Mouse (Mus musculus) liver, embryonic 14.5 days (tissue): ENCODE results near the gene Celsr1. TPM values are rescaled to one million over a fixed set of nuclear protein-coding genes. Genes with fewer than 3 reads are reported as not detected.

ENCODE experiments used
- ATAC-seq: fragments of 200-750 bp; cut with Nextera tagmentation; 2 replicates; pipeline ENCODE4 v1.8.0; 2017; ENCODE audit warnings: moderate number of reproducible peaks, mild to moderate bottlenecking, moderate library complexity; ENCODE audit not compliant: insufficient read depth
- DNase-seq, 3 experiments: peaks; one replicate each; pipeline ENCODE4 v3.0.0-alpha.2; 2012 to 2013; ENCODE audit warnings: low read depth in 3 of 3, low spot score in 3 of 3
- H3K27ac ChIP-seq: fragments of 300-500 bp; sonication (generic); 2 replicates; pipeline ENCODE4 v1.5.1; 2014; ENCODE audit warnings: moderate library complexity, mild to moderate bottlenecking, control low read depth, inconsistent platforms
- H3K27me3 ChIP-seq: fragments of 300-500 bp; sonication (generic); 2 replicates; pipeline ENCODE4 v1.6.1; 2014; ENCODE audit warnings: mild to moderate bottlenecking, low read length, moderate library complexity; ENCODE audit not compliant: control insufficient read depth, insufficient read depth
- H3K36me3 ChIP-seq: fragments of 300-500 bp; sonication (generic); replicated peaks from 2 replicates; pipeline ENCODE4 v1.6.1; 2014; ENCODE audit warnings: low read depth; ENCODE audit not compliant: control insufficient read depth, insufficient read depth
- H3K4me1 ChIP-seq, 2 experiments: fragments of 200-500 bp in 1 of 2; fragments of 300-500 bp in 1 of 2; sonication (generic) in 1 of 2; replicated peaks; 2 replicates each; pipeline ENCODE4 v1.6.1; 2012 to 2014; ENCODE audit warnings: antibody characterized with exemption in 1 of 2, inconsistent platforms in 1 of 2, low read length in 1 of 2; ENCODE audit not compliant: control insufficient read depth in 2 of 2, insufficient read depth in 2 of 2
- H3K4me2 ChIP-seq: fragments of 300-500 bp; sonication (generic); 2 replicates; pipeline ENCODE4 v1.6.1; 2014; ENCODE audit warnings: low read depth, mild to moderate bottlenecking, control low read depth, moderate library complexity
- H3K4me3 ChIP-seq, 2 experiments: fragments of 200-500 bp in 1 of 2; fragments of 300-500 bp in 1 of 2; sonication (generic) in 1 of 2; 2 replicates each; pipeline ENCODE4 v1.5.1; 2012 to 2014; ENCODE audit warnings: low read depth in 2 of 2, low read length in 2 of 2, mild to moderate bottlenecking in 2 of 2, control low read depth in 1 of 2, inconsistent platforms in 1 of 2, moderate library complexity in 1 of 2; ENCODE audit not compliant: insufficient read depth in 1 of 2
- H3K9ac ChIP-seq: fragments of 300-500 bp; sonication (generic); replicated peaks from 2 replicates; pipeline ENCODE4 v1.6.1; 2014; ENCODE audit warnings: mild to moderate bottlenecking, control low read depth, moderate library complexity
- H3K9me3 ChIP-seq: fragments of 300-500 bp; sonication (generic); 2 replicates; pipeline ENCODE4 v1.6.1; 2016; ENCODE audit warnings: low read length, mixed read lengths; ENCODE audit not compliant: control insufficient read depth
- CTCF ChIP-seq: IDR thresholded peaks from 2 replicates; pipeline ENCODE4 v1.5.1; 2016; ENCODE audit warnings: antibody characterized with exemption, low read depth, control low read depth
- EP300 ChIP-seq: IDR thresholded peaks from 2 replicates; pipeline ENCODE4 v1.6.1; 2016; ENCODE audit warnings: antibody characterized with exemption, low read depth
- WGBS: fragments of 180-500 bp; shearing (Covaris S2); extraction: QIAGEN DNeasy Blood & Tissue Kit; methylation state at CpG from one replicate; pipeline ENCODE4 v1.1.7; 2014; ENCODE audit not compliant: insufficient replicate concordance; 5-methylcytosine and 5-hydroxymethylcytosine counted together
- polyA plus RNA-seq, 2 experiments: library from polyadenylated mRNA; depleted of rRNA in 1 of 2; stranded (reverse) in 1 of 2; unstranded in 1 of 2; fragments of >200 nt; fragmentation: Nextera tagmentation in 1 of 2; extraction: Ambion mirVana in 1 of 2; gene quantifications; 2 replicates each; pipeline versions ENCODE4 v1.2.1 to v1.2.3; 2012 to 2014

Gene Celsr1
- polyA plus RNA-seq, 2 experiments = 0.06 to 0.12 TPM

DNA sequence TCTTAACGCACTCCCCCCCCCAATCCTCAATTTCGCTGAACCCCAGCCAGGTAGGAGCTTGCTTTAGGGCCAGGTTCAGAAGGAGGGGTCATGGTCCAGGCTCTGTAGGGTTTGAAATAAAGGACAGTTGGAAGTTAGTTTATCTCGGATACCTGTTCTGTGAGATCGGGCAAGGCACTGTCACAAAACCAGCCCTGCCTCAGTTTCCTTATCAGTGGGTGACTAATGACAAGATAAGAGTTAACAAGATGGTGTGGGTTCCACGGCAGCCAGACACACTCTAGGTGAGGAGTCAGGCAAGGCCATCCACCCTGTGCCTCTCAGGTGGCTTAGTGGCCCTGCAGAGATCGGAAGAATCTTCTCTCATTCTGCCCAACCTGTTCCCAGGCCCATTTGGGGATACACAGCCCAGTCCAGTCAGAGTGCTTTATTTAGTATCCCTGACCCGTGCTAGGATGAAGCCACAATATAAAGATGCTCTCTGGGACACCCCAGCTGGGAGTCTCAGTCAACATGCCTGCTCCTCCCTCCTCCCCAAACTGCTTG is 26.3 kb upstream of the Celsr1 start:
- no peaks in the 10 kb centered on the region for H3K36me3 ChIP-seq
- peak overlapping the region; percentile 72 for H3K4me2 ChIP-seq
- H3K27ac ChIP-seq = peak overlapping the region; percentile 16
- peak overlapping the region; percentile 65 for H3K9ac ChIP-seq
- 0 out of 2 replicates have a peak, but pooled peaks have one; percentile 30 for TF ChIP-seq EP300
- no peak for TF ChIP-seq CTCF
- ATAC-seq = no peak
- peak overlapping the region; percentile 60 to 74 for H3K4me3 ChIP-seq
- H3K27me3 ChIP-seq = no peaks in the 10 kb centered on the region
- 25% methylated on average over 7 of the region's 7 CpGs for WGBS
- no peak for DNase-seq
- peaks cover 52 to 68% of the 10 kb centered on the region in 2 experiments for H3K4me1 ChIP-seq
- H3K9me3 ChIP-seq = no peaks in the 10 kb centered on the region

DNA sequence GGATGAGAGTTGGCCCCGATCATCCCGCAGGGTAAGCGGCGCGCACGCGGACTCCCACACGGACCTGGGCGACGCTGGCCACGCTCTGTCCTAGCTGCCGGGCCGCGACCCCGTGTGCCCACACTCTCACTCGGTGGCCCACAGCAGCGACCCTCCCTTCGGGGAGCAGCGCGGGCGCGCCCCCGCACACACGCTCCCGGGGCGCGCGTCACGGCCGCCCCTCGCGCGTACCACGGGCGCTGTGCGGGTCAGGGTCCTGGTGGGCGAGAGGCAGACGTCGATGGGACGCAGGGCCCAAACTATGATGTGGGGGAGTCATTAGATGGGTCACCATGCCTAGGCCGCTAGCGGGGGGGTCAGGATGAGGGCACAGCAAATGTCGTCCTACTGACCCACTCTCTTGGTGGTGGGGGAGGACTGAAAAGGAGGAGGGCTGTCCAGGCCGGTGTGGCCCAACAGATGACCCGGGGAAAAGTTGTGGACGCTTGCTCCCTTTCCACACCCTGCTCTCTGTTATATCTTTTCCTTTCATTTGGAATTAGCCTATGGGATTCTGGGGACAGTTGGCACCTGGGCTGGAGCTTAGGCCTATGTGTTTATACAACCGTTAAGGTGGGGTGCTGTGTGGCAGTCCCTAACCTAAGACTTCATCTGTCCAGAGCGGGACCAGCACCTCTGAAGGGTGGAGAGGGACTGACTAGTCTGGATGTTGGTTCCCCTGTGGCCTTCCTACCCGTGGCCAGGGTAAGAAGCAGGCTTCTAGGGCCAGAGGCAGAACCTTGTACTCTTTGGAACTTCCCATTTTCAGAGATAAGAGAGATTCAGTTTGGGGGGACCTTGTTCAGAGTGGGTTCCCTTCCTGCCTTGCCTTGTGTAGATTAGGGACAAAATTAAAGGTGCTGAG is 25.6 kb upstream of the Celsr1 start:
- TF ChIP-seq CTCF (no peak), EP300 (no peak)

DNA sequence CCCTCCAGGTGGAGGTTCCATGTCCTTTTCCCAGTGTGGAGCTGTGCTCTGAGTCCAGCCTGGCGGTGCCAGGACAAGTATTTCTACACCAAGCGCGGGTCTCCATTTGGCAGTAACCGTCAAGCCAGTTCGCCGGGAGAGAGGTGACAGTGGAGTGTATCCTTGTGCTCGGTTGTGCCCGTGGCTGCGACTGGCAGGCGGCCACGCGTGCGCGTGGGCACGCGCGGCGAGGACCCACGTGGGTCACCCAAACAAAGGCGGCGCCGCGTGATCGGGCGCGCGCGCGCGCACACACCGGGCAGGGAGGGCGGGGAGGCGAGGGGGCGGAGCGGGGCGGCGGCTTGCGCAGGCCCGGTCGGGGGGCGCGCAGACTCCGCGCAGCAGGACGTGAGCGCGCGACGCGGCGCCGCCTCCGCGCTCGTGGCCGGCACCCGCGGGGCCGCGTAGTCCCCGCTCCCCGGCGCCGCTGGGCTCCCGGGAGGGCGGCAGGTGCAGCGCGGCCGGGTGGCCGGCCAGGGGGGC is 24.9 kb upstream of the Celsr1 start:
- ATAC-seq (peak; percentile 84), DNase-seq (peak in 2 of 3 experiments; percentile 59 to 66)
- no peak overlapping the region; the same call in 1 of the 2 replicates for H3K27ac ChIP-seq
- H3K4me2 ChIP-seq = peak overlapping the region; percentile 72
- WGBS = under 1% methylated on average over 31 of the region's 70 CpGs
- peak overlapping the region; percentile 60 to 74 for H3K4me3 ChIP-seq
- no peaks in the 10 kb centered on the region for H3K9me3 ChIP-seq
- H3K4me1 ChIP-seq = peaks cover 41 to 64% of the 10 kb centered on the region in 2 experiments
- H3K27me3 ChIP-seq = no peaks in the 10 kb centered on the region
- H3K36me3 ChIP-seq = no peaks in the 10 kb centered on the region
- no peak for TF ChIP-seq EP300
- no peak for TF ChIP-seq CTCF
- peak overlapping the region; percentile 67 for H3K9ac ChIP-seq

More for the DNA sequence above, 25.6 kb upstream of the Celsr1 start:
- H3K4me3 ChIP-seq = peak overlapping the region; percentile 60 to 74
- peak overlapping the region; percentile 65 for H3K9ac ChIP-seq
- peak overlapping the region; percentile 16 for H3K27ac ChIP-seq
- ATAC-seq (peak; percentile 48), DNase-seq (no peak)
- WGBS = under 1% methylated on average over 43 of the region's 49 CpGs
- H3K4me1 ChIP-seq = peaks cover 45 to 68% of the 10 kb centered on the region in 2 experiments
- peak overlapping the region; percentile 72 for H3K4me2 ChIP-seq
- no peaks in the 10 kb centered on the region for H3K9me3 ChIP-seq
- H3K36me3 ChIP-seq = no peaks in the 10 kb centered on the region
- no peaks in the 10 kb centered on the region for H3K27me3 ChIP-seq

DNA sequence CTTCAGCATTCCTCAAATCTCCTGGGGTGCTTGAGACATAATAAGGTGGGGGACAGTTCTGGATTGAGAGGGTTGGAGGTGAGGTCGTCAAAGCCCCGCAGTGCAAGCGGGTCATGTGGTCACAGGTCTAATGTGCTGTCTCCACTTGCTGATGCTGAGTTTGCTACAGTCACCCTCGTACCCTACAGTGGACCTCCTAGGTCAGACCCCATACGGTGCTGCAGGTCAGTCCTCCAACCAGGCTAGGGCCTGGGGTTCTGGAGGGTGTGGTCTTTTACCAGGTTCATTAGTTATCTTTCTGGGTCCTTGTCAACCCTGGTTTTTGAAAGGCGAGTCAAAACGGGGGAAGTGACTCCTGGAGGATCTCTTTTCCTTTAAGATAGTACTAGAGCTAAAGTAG is 24.3 kb upstream of the Celsr1 start:
- DNase-seq (no peak), ATAC-seq (no peak)
- Histone ChIP-seq H3K4me1 (peaks cover 36 to 58% of the 10 kb centered on the region in 2 experiments), H3K4me2 (peak overlapping the region; percentile 72), H3K27me3 (no peaks in the 10 kb centered on the region), H3K4me3 (peak overlapping the region; percentile 60 to 62), H3K36me3 (no peaks in the 10 kb centered on the region), H3K9me3 (no peaks in the 10 kb centered on the region), H3K9ac (peak overlapping the region; percentile 67), H3K27ac (no peak overlapping the region)
- TF ChIP-seq CTCF (no peak), EP300 (no peak)
- 15% methylated on average over 7 of the region's 7 CpGs for WGBS

DNA sequence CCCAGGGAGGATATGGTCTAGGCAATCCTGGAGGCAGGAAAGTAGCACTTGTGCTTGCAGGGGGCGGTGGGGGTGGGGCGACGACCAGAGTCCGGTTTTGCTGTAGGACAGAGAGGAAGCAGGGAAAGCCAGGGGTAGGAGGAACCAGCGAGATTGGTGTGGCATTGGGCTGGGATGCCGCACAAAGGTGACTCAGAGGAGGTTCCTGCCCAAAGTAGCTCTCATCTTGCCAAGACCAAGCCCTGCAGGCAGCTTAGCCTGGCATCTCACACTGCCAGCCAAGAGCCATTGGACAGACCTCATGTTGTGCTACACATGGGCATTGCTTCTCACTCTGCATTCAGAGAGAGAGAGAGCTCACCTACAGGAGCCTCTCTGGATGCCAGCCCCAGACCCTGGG is 23.8 kb upstream of the Celsr1 start, which contains the start of gene Gramd4:
Gene Gramd4 (plus strand): TSS at position 283 of the 400 bp plus-strand sequence.
- H3K9me3 ChIP-seq = no peaks in the 10 kb centered on the region
- H3K27ac ChIP-seq = no peak within 1 kb of the TSS
- 37% methylated on average over 6 of the region's 6 CpGs for WGBS
- H3K4me3 ChIP-seq = peak within 1 kb of the TSS; percentile 60 to 62
- peak within 1 kb of the TSS; percentile 67 for H3K9ac ChIP-seq
- DNase-seq (no peak), ATAC-seq (no peak)
- peak within 1 kb of the TSS; percentile 72 for H3K4me2 ChIP-seq
- TF ChIP-seq CTCF (no peak), EP300 (no peak)
- H3K27me3 ChIP-seq = no peaks in the 10 kb centered on the region
- H3K4me1 ChIP-seq = peaks cover 31 to 55% of the 10 kb centered on the region in 2 experiments
- no peaks in the 10 kb centered on the region for H3K36me3 ChIP-seq
